Mouse (Mus musculus) olfactory bulb, adult 2 months (tissue): Measurements from ENCODE around the gene Eif3m. TPM values are rescaled to one million over a fixed set of nuclear protein-coding genes. Genes with fewer than 3 reads are reported as not detected.

Experiments
- H3K27ac ChIP-seq: fragments of 200-500 bp; 2 replicates; pipeline ENCODE4 v1.5.1; 2012; ENCODE audit warnings: low read depth, low read length; ENCODE audit not compliant: insufficient read depth
- H3K4me1 ChIP-seq: fragments of 200-500 bp; 2 replicates; pipeline ENCODE4 v1.6.1; 2012; ENCODE audit warnings: low read length; ENCODE audit not compliant: control insufficient read depth, insufficient read depth
- H3K4me3 ChIP-seq: fragments of 200-500 bp; 2 replicates; pipeline ENCODE4 v1.5.1; 2012; ENCODE audit warnings: mild to moderate bottlenecking, low read depth, low read length, moderate library complexity; ENCODE audit not compliant: insufficient read depth
- CTCF ChIP-seq: fragments of 200-500 bp; IDR thresholded peaks from 2 replicates; pipeline ENCODE4 v1.5.1; 2012; ENCODE audit warnings: low read depth, mild to moderate bottlenecking, low read length, moderate library complexity; ENCODE audit not compliant: insufficient read depth
- POLR2A ChIP-seq: fragments of 200-500 bp; IDR thresholded peaks from 2 replicates; pipeline ENCODE4 v1.6.1; 2012; ENCODE audit warnings: mild to moderate bottlenecking, low read depth, low read length, moderate library complexity; ENCODE audit not compliant: insufficient read depth
- WGBS: fragments of 180-500 bp; shearing (Covaris S2); methylation state at CpG from one replicate; pipeline ENCODE4 v1.1.7; 2018; 5-methylcytosine and 5-hydroxymethylcytosine counted together
- polyA plus RNA-seq: library from polyadenylated mRNA; stranded (reverse); fragments of >200 nt; gene quantifications from 2 replicates; pipeline ENCODE4 v1.2.4, GENCODE M21; 2012; ENCODE audit warnings: low replicate concordance; ENCODE audit not compliant: missing spikeins, insufficient read depth, insufficient read length

Gene Eif3m
- polyA plus RNA-seq, 1 experiment: not detected

DNA sequence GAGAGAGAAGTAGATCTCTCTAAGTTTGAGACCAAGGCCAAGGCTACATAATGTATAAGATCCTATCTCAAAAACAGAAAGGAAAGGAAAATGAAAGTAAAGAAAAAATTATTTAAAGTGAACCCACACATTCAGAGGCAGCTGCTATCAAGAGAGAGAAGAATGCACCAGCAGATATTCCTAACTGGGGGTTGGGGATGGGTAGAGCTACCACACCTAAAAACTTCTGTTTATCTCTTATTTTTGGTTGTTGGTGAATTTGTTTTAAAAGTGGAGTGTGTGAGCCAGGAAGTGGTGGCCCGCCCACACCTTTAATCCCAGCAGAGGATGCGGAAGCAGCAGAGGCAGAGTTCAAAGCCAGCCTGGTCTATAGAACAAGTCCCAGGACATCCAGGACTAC is 5.0 kb upstream of the Eif3m start:
- 94% methylated on average over 2 of the region's 2 CpGs for WGBS
- no peaks in the 10 kb centered on the region for H3K4me1 ChIP-seq
- H3K4me3 ChIP-seq: no peak overlapping the region
- TF ChIP-seq CTCF (no peak), POLR2A (no peak)
- H3K27ac ChIP-seq: peak overlapping the region; percentile 12; the same call in 1 of the 2 replicates

DNA sequence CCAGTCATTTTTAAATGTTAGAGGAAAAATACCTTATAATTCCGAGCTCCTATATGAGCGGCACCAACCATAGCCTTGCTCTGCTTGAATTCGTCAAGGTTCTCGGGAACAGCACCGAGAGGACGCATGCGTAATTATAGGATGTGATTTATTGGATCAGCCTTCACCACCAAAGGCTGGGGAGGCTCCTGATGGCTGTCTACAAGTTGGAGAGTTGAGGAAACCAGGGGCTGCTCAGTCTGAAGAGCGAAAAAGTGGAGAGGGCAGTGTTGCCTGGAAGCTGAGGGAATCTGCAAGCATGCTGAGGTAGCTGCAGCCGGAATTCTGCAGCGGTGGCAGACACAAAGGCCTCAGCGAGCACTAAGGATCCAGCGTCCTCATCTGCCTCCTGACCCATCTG is 4.4 kb upstream of the Eif3m start:
- Histone ChIP-seq H3K4me3 (no peak overlapping the region), H3K4me1 (no peaks in the 10 kb centered on the region), H3K27ac (peak overlapping the region; percentile 12; the same call in 1 of the 2 replicates)
- 60% methylated on average over 12 of the region's 12 CpGs for WGBS
- TF ChIP-seq POLR2A (no peak), CTCF (no peak)

DNA sequence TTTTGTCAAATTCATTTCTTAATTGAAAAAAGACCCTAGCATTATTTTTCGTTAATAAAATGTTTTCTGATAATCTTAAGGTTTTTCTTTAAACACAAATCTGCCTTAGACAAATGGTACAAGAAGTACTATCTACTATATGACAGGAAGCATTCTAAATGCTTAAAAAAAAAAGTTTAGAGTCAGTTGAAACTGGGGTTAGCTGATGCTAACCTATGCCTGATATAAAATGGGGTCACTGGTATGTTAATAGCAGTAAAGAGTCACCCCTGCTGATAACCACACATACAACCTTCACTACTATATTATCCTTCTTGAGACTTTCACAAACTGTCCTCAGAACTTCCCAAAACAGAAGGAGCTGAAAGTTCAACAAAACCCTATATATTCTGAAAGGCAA is 2.6 kb upstream of the Eif3m start:
- 85% methylated on average over 1 of the region's 1 CpGs for WGBS
- TF ChIP-seq CTCF: no peak
- no peak for TF ChIP-seq POLR2A
- peaks cover 2% of the 10 kb centered on the region; the same call in 1 of the 2 replicates for H3K4me1 ChIP-seq
- H3K4me3 ChIP-seq: no peak overlapping the region
- H3K27ac ChIP-seq: no peak overlapping the region

DNA sequence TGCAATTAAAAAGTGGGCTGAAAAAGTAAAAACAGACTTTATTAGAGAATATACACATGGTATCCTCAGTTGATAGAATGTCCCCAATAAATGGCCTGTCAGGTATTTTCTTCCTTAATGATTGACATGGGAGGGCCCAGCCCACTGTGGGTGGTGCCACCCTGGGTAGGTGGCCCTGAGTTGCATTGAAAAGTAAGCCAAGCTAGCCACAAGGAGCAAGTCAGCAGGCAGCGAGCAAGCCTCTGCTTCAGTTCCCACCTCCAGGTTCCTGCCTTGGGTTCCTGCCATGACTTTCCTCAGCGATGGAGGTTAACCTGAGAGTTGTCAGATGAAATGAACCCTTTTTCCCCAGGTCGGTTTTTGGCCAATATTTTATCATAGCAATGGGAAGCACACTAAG is 922 bp upstream of the Eif3m start:
- TF ChIP-seq POLR2A (no peak), CTCF (no peak)
- Histone ChIP-seq H3K4me1 (peaks cover 2% of the 10 kb centered on the region; the same call in 1 of the 2 replicates), H3K4me3 (no peak overlapping the region), H3K27ac (no peak overlapping the region)
- 92% methylated on average over 3 of the region's 3 CpGs for WGBS

DNA sequence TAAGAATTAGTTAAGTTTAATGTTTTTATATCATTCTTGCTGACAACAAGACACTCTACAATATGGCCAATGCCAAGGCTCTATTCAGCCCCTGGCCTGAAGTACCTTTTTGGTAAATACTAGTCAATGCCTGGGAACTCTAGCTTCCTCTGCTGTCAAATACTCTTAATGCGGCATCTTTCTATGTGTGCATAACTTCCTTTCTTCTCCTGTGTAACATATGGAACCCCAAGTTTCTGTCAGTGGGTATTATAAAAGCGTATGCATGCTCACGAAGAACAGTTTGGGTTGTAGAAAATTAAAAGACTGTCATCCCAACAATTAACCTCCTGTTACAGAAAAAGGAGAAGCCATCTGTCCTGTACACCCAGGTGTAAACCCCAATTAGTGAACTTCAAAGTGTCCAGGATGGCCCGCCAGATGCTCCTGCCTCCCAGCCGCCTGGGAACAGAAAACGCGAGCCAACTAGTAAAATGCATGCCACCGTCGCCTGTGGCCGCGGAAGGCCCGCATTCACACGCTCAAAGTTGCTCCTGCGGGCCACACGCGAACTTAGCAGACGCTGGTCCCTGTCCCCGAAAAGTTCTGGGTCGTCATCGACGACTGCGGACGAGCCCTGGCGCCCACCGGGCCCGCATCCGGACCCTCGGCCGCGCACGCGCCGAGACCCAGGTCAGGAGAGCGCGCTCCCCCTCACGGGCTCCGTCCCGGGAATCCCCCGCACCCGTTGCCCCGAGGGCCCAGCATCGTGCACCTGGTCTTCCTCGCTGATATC is 501 bp downstream of the Eif3m start:
- Histone ChIP-seq H3K4me3 (peak overlapping the region; percentile 96), H3K27ac (0 out of 2 replicates have a peak overlapping the region, but pooled peaks have one; percentile 3)
- TF ChIP-seq POLR2A (peak; percentile 61; the same call in 1 of the 2 replicates), CTCF (no peak)

DNA sequence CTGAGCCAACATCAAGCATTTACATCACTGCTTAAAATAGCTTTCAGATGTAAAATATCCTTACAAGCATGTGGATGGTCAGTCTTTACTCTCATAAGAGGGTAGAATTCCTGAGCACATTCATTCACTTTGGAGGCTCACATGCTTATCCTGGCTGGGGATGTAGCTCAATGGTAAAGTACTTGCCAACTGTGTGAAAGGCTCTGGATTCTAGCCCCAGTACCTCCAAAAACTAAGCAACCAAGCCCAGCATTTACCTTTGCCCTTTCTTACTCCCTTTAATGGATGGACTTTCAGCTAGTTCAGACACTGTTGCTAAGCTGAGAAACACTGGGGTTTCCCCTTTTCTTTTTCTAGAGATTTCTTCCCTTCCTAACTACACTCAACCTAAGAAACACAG is 9.6 kb downstream of the Eif3m start:
- Histone ChIP-seq H3K4me1 (no peaks in the 10 kb centered on the region), H3K27ac (no peak overlapping the region), H3K4me3 (no peak overlapping the region)
- TF ChIP-seq CTCF (no peak), POLR2A (no peak)

More for the DNA sequence above, 501 bp downstream of the Eif3m start:
- H3K4me1 ChIP-seq: peaks cover 2% of the 10 kb centered on the region; the same call in 1 of the 2 replicates
- WGBS: under 1% methylated on average over 43 of the region's 43 CpGs

DNA sequence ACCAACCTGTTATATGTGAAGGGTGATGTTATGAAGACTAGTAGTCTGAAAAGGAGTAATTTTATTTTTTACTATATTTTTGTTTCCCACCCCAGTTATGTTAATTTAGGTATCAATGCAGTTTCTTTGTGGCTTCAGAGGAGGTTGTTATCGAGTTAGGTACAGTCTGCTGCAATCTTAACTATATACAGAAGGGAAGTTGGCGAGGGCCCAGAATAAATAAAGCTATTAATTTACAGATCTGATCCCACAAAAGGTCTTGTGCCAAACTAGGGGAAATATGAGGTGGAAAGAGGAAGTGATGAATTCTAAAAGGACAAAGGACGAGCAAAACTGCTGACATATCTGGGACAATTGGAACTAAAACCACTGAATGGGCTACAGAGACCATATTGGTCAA is 20.7 kb downstream of the Eif3m start:
- no peaks in the 10 kb centered on the region for H3K4me1 ChIP-seq
- WGBS: 83% methylated on average over 3 of the region's 3 CpGs
- no peak overlapping the region for H3K4me3 ChIP-seq
- no peak overlapping the region for H3K27ac ChIP-seq
- TF ChIP-seq POLR2A (no peak), CTCF (no peak)

DNA sequence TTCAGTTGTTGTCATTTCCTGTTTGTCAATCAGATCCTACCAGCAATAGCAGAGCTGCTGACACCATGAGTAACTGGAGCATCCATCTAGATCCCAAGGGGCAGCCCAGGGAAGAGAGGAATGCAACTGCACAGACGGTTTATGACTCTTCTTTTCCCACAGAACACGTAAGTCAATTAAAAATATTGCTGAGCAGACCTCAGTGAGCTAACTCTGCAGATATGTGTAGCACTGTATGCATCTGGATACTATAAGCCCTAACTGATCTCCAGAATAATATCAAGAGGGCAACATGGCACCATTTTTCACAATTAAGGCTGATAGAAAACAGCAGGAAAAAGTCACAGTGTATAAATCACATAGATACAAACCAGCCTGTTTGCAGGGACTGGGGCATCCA is 22.4 kb downstream of the Eif3m start:
- Histone ChIP-seq H3K27ac (no peak overlapping the region), H3K4me1 (no peaks in the 10 kb centered on the region), H3K4me3 (no peak overlapping the region)
- WGBS: 83% methylated on average over 2 of the region's 2 CpGs
- TF ChIP-seq POLR2A: no peak
- no peak for TF ChIP-seq CTCF

DNA sequence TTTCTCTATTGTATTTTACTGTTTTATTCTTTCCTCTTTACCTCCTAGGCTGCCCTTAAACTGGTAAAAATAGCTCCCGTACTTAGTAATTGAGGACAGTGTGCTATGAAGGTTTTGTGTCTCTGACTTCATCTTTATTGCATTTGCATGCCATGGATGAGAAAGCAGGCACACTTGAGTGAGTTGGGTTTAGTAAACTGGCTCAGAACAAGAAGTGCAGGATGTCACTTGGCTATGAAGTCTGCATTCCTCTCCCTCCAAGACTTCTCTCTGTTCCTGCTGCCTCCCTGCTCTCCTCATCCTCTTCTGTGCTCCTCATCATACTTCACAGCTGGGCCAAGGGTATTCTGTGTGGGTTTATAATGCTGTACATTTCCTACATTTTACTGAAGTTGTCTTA is 27.9 kb downstream of the Eif3m start:
- Histone ChIP-seq H3K4me3 (no peak overlapping the region), H3K27ac (no peak overlapping the region), H3K4me1 (no peaks in the 10 kb centered on the region)
- TF ChIP-seq POLR2A (no peak), CTCF (no peak)
- 67% methylated on average over 1 of the region's 1 CpGs for WGBS
